In the genomic region with DNA sequence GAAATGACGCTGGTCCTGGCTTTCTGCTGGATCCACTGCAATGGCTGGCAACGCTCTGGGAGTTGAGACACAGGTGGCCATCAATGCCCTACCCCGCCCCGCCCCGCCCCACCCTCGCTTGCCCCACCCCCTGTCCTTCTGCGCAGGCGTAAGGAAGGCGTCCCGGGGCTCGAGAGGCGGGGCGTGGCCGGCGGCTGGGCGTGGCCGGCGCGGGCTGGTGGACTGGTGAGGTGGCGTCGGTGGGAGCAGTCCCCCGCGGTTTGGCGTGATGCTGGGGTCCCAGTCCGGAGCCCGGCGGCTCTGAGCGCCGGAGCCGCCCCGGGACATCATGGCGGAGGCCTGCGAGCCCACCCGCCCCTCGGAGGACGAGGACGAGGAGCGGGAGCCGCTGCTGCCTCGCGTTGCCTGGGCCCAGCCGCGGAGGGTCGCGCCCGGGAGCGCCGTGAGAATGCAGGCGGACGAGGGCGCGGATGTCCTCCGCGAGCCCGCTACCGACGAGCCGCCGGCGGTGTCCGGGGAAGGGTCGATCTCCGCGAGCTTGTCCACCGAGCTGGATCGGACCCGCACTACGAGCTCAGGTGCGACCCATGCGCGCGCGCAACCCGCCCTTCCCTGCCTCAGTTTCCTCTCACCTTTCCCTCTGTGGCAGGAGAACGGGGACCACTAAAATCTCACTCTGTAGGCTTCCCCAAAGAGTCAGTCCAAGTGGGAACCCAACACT, we compare ENCODE assay signal across 8 mouse cellular contexts. TPM values are rescaled to one million over a fixed set of nuclear protein-coding genes. Genes with fewer than 3 reads are reported as not detected.
DNase-seq lines count a peak whose midpoint lies in the region; ATAC-seq and TF ChIP-seq lines count a peak whose summit lies in the region.

A gene (plus strand): TSS at position 184 of the 721 bp plus-strand sequence.

- intact Hi-C loops in left cerebral cortex, postnatal 25 days (cut with DNase I): no loop called here

- DNase-seq in gastrocnemius, postnatal 10 days: peak; percentile 87
- DNase-seq in left cerebral cortex, postnatal 25 days (ENCODE audit: low spot score in 2 of 2): peak; percentile 38 to 43
- DNase-seq in mesoderm, embryonic 11.5 days (ENCODE audit: low read depth, low spot score): peak; percentile 80
- DNase-seq in right cerebral cortex, postnatal 25 days: peak; percentile 62
- peak; percentile 78 to 86 for DNase-seq in urinary bladder, postnatal 4 days (ENCODE audit: low spot score in 2 of 2)

- TF ChIP-seq CTCF in cortical plate, adult 2 months (IDR thresholded peaks at IDR 0.05; ENCODE audit: extremely low read depth, insufficient read depth, low read length): no peak

- H3K4me1 ChIP-seq in cortical plate, adult 2 months (ENCODE audit: control insufficient read depth, insufficient read depth, low read length): no peaks in the 10 kb centered on the region

- peak within 1 kb of the TSS; percentile 56 for H3K4me3 ChIP-seq in cortical plate, adult 2 months (ENCODE audit: insufficient read depth, low read length)

- ATAC-seq in activated CD4-positive, CD25-positive, alpha-beta regulatory T cell, adult 4 months: peak; percentile 70
- peak; percentile 74 for ATAC-seq in inflammation-experienced regulatory T-cells, adult 6 months

- H3K27ac ChIP-seq in cortical plate, adult 2 months (ENCODE audit: insufficient read depth, low read length): no peak within 1 kb of the TSS

- no peak for TF ChIP-seq POLR2A in cortical plate, adult 2 months (IDR thresholded peaks at IDR 0.05; ENCODE audit: extremely low read depth, insufficient read depth, low read length)

RNA-seq across cellular contexts. Expression of the gene that starts here (rescaled TPM):
- polyA plus RNA-seq in activated CD4-positive, CD25-positive, alpha-beta regulatory T cell, adult 4 months (2017; shearing (Covaris generic)): 1 to 10 TPM; 1.3 to 1.5 TPM
- polyA plus RNA-seq in cortical plate, adult 2 months (2012; rRNA removed): 2.1 and 2.5 TPM in 2 replicates
- 1 to 10 TPM; 3.7 to 6.4 TPM for total RNA-seq in gastrocnemius, postnatal 10 days (2021)
- polyA plus RNA-seq in inflammation-experienced regulatory T-cells, adult 6 months (2017; shearing (Covaris generic)): 1 to 10 TPM in 2 of 3 experiments, under 1 TPM in 1; 0.79 to 2.3 (median 1.3) TPM
- total RNA-seq in left cerebral cortex, postnatal 25 days (2021): 1 to 10 TPM; 1.5 to 2.4 TPM
